Mouse (Mus musculus) liver, embryonic 14.5 days (tissue): ENCODE results near the gene Alkal2.

Experiments
- CTCF ChIP-seq: IDR thresholded peaks from 2 replicates; pipeline ENCODE4 v1.5.1; 2016; ENCODE audit warnings: antibody characterized with exemption, low read depth, control low read depth
- EP300 ChIP-seq: IDR thresholded peaks from 2 replicates; pipeline ENCODE4 v1.6.1; 2016; ENCODE audit warnings: antibody characterized with exemption, low read depth

DNA sequence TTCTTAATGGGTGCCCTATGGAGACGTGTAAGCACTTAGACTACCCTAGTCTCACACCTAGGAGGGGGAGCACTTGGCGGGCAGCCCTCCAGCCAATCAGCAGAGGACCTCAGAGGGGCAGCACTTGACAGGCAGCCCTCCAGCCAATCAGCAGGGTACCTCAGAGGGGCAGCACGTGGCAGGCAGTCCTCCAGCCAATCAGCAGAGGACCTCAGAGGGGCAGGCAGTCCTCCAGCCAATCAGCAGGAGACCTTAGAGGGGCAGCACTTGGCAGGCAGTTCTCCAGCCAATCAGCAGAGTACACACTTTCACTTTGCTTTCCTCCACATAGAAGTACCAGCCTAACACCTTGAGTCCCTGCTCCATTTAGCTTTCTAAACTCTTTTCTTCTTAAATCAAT is 38.3 kb downstream of the Alkal2 start:
- TF ChIP-seq EP300 (no peak), CTCF (no peak)
